Mouse (Mus musculus) gastrocnemius, adult 8-10 months (tissue): ENCODE results near the gene Kpna6. TPM values are rescaled to one million over a fixed set of nuclear protein-coding genes. Genes with fewer than 3 reads are reported as not detected.

Experiments
- DNase-seq, 2 experiments: peaks; one replicate each; pipeline ENCODE4 v3.0.0; 2022; ENCODE audit warnings: low spot score in 2 of 2
- total RNA-seq, 4 experiments: library from RNA; stranded (reverse); gene quantifications; 2 replicates each; pipeline ENCODE4 v1.2.4; 2022

Gene Kpna6
- total RNA-seq, 4 experiments from 2014 or later = 69.1 to 77.9 (median 76.0) TPM

GRCm38 (mm10) chr4:129650359-129650758 is 22.2 kb downstream of the Kpna6 start:
- DNase-seq = no peak

GRCm38 (mm10) chr4:129648656-129649055 is 23.9 kb downstream of the Kpna6 start:
- no peak for DNase-seq

- DNase-seq = no peak
Measured at GRCm38 (mm10) chr4:129645204-129645603, 27.4 kb downstream of the Kpna6 start.

- DNase-seq = no peak
Measured at GRCm38 (mm10) chr4:129641756-129642155, 30.8 kb downstream of the Kpna6 start.

- DNase-seq = peak; percentile 95 to 96
Measured at GRCm38 (mm10) chr4:129640638-129641467, 31.7 kb downstream of the Kpna6 start, which contains the start of gene Txlna. Txlna (minus strand) TSS chr4:129641065.

- no peak for DNase-seq
Measured at GRCm38 (mm10) chr4:129640101-129640637, 32.4 kb downstream of the Kpna6 start.

- DNase-seq = no peak
Measured at GRCm38 (mm10) chr4:129639221-129639620, 33.3 kb downstream of the Kpna6 start.

- no peak for DNase-seq
Measured at GRCm38 (mm10) chr4:129633852-129634251, 38.7 kb downstream of the Kpna6 start.

- DNase-seq = no peak
Measured at GRCm38 (mm10) chr4:129631867-129632266, 40.7 kb downstream of the Kpna6 start.

- no peak for DNase-seq
Measured at GRCm38 (mm10) chr4:129630944-129631343, 41.6 kb downstream of the Kpna6 start.

GRCm38 (mm10) chr4:129626035-129626434 is 46.5 kb downstream of the Kpna6 start:
- no peak for DNase-seq

- DNase-seq = no peak
Measured at GRCm38 (mm10) chr4:129625496-129625895, 47.1 kb downstream of the Kpna6 start.

- DNase-seq = peak in 1 of 2 experiments; percentile 22
Measured at GRCm38 (mm10) chr4:129625029-129625370, 47.6 kb downstream of the Kpna6 start.

GRCm38 (mm10) chr4:129624281-129625028 is 48.1 kb downstream of the Kpna6 start:
- DNase-seq = peak; percentile 77 to 84

GRCm38 (mm10) chr4:129623681-129624091 is 48.9 kb downstream of the Kpna6 start, which contains the start of gene Ccdc28b:
Ccdc28b (minus strand) TSS chr4:129623947.
- peak in 1 of 2 experiments; percentile 32 for DNase-seq

- DNase-seq = no peak
Measured at GRCm38 (mm10) chr4:129622803-129623535, 49.6 kb downstream of the Kpna6 start.

- no peak for DNase-seq
Measured at GRCm38 (mm10) chr4:129622120-129622802, 50.3 kb downstream of the Kpna6 start.

GRCm38 (mm10) chr4:129621283-129621841 is 51.2 kb downstream of the Kpna6 start:
- DNase-seq = no peak

GRCm38 (mm10) chr4:129620419-129621282 is 51.9 kb downstream of the Kpna6 start:
- no peak for DNase-seq
